Mouse (Mus musculus): ENCODE data around the gene Eci1. TPM values are rescaled to one million over a fixed set of nuclear protein-coding genes. Genes with fewer than 3 reads are reported as not detected.
A peak's percentile ranks its signal among the peaks of the same experiment; 100 is the strongest.
"Not testable (repeated sequence)": the region's sequence is repeated elsewhere in the genome, so short reads cannot be mapped to it uniquely, and the experiment has no call there.

Eci1 gene
- polyA plus RNA-seq, 1 experiment from 2014 or later: 51.5 TPM

DNA sequence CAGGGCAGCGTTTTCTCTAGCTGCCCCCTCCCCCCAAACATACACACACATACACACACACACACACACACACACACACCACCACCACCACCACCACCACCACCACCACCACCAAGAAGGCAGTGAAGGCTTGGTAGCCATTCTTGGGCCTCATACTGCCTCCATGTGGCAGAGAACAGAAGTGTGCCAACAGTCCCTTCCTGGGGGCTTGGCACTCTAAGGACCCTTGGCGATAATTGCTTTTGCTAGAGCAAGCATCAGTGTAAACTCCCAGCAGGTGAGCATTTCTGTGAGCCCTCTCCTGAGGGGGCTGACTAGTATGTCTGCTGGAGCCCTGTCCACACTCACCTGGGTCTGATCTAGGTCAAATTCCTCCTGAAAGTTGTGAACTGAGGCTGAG lies 14.7 kb downstream of the Eci1 start:
- Histone ChIP-seq H3K9ac (replicated peaks) (no peak overlapping the region), H3K36me3 (peaks cover 84% of the 10 kb centered on the region), H3K9me3 (replicated peaks) (no peaks in the 10 kb centered on the region), H3K27ac (replicated peaks) (no peak overlapping the region), H3K4me3 (replicated peaks) (no peak overlapping the region), H3K27me3 (replicated peaks) (no peaks in the 10 kb centered on the region), H3K4me2 (no peak overlapping the region), H3K4me1 (no peaks in the 10 kb centered on the region)
- no peak for ATAC-seq (ENCODE audit: low FRiP score)
- WGBS: 52% methylated on average over 2 of the region's 2 CpGs

DNA sequence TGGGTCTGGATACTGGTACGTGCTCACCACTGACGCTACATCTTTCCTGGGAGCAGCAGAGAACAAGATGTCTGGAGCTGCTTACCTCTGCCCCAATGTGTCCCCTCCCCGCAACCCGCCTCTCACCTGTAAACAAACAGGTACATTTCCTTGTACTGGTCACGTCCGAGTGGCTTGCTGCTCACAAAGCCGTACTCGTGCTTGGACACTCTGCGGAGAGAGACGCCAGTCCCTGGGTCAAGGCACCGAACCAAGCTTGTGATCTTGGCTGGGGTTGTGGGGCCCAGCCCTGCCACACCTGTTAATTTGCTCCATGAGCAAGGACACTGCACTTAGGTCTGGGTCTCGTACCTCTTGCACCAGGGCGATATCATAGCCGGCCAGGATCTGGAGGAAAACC lies 15.7 kb downstream of the Eci1 start:
- no peak for ATAC-seq (ENCODE audit: low FRiP score)
- no peaks in the 10 kb centered on the region for H3K4me1 ChIP-seq
- H3K36me3 ChIP-seq: peaks cover 87% of the 10 kb centered on the region
- H3K9me3 ChIP-seq (replicated peaks): no peaks in the 10 kb centered on the region
- H3K4me3 ChIP-seq (replicated peaks): no peak overlapping the region
- WGBS: 89% methylated on average over 14 of the region's 14 CpGs
- H3K27me3 ChIP-seq (replicated peaks): no peaks in the 10 kb centered on the region
- H3K4me2 ChIP-seq: no peak overlapping the region
- H3K9ac ChIP-seq (replicated peaks): no peak overlapping the region
- no peak overlapping the region for H3K27ac ChIP-seq (replicated peaks)

DNA sequence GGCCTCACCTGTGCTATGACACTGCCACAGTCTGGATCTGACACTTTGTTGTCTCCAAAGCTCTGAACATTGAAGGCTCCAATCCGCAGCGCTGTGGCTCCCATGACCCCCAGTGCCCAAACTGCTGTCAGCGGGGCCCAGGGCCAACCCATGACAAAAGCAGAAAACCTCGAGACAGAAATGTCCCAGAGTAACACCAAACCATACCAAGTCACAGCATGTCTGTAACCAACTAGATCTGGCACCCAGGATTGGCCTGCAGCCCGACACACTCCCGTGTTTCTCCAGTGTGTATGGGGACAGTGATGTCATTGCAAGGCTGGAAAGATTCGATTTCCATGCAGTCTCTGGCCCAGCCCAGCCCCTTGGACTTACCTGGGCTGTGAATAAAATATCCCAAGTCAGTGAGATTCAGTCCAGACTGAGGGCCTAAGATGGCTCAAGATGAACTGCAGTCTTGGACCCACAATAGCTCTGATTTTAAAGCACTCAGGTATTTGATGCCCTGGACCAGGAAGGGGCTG lies 16.3 kb downstream of the Eci1 start, which contains the start of gene Dnase1l2:
TSS of gene Dnase1l2 (minus strand) at position 474 of the 524 bp plus-strand sequence.
- H3K9me3 ChIP-seq (replicated peaks): no peaks in the 10 kb centered on the region
- no peak for ATAC-seq (ENCODE audit: low FRiP score)
- no peak within 1 kb of the TSS for H3K4me2 ChIP-seq
- H3K36me3 ChIP-seq: peaks cover 87% of the 10 kb centered on the region
- no peaks in the 10 kb centered on the region for H3K27me3 ChIP-seq (replicated peaks)
- no peak within 1 kb of the TSS for H3K9ac ChIP-seq (replicated peaks)
- no peaks in the 10 kb centered on the region for H3K4me1 ChIP-seq
- no peak within 1 kb of the TSS for H3K4me3 ChIP-seq (replicated peaks)
- no peak within 1 kb of the TSS for H3K27ac ChIP-seq (replicated peaks)
- 88% methylated on average over 7 of the region's 7 CpGs for WGBS

DNA sequence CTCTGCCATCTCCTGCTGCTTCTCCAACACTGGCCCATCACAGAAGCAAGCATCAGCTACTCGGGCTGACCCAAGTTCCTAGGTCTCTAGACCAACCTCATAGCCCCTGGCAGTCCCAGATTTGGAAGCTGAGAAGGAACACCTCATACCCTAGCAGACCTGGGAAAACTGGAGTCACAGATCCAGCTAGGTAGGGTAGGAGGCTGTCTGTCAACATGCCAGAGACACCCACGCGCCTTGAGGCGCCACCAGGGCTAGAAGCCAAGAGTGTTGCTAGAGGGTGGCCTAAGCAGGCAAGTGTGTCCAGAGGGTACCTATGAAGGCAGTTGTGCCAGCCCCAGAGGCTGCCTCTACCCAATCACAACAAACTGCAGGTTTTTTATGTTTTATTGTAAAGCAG lies 17.0 kb downstream of the Eci1 start:
- 94% methylated on average over 4 of the region's 4 CpGs for WGBS
- no peak overlapping the region for H3K27ac ChIP-seq (replicated peaks)
- H3K4me3 ChIP-seq (replicated peaks): no peak overlapping the region
- no peaks in the 10 kb centered on the region for H3K4me1 ChIP-seq
- no peaks in the 10 kb centered on the region for H3K27me3 ChIP-seq (replicated peaks)
- H3K9me3 ChIP-seq (replicated peaks): no peaks in the 10 kb centered on the region
- no peak for ATAC-seq (ENCODE audit: low FRiP score)
- H3K4me2 ChIP-seq: no peak overlapping the region
- H3K9ac ChIP-seq (replicated peaks): no peak overlapping the region
- H3K36me3 ChIP-seq: peaks cover 88% of the 10 kb centered on the region

DNA sequence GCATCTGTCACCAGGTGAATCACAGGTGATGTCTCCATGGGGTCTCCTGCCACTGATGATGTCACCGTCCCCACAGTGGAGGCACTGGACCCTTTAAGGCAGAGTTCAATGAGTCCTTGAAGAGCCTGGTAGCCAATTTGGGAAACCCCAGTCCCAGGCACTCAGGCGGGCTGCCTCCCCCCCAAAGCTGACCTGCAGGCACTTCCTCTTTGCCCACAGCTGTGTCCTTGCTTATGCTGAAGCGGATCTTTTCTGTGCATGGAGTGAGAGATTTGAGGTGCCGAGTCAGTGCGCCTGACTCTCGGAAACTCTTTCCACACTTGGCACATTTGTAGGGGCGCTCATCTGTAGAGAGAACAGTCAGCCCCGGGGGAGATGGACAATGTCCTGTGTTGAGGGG lies 20.1 kb downstream of the Eci1 start:
- H3K4me1 ChIP-seq: 0 out of 2 replicates have a peak, but pooled peaks cover 5% of the 10 kb centered on the region
- 98% methylated on average over 8 of the region's 8 CpGs for WGBS
- peaks cover 92% of the 10 kb centered on the region for H3K36me3 ChIP-seq
- no peaks in the 10 kb centered on the region for H3K27me3 ChIP-seq (replicated peaks)
- H3K4me2 ChIP-seq: no peak overlapping the region
- H3K9ac ChIP-seq (replicated peaks): no peak overlapping the region
- H3K4me3 ChIP-seq (replicated peaks): no peak overlapping the region
- no peak for ATAC-seq (ENCODE audit: low FRiP score)
- no peaks in the 10 kb centered on the region for H3K9me3 ChIP-seq (replicated peaks)
- no peak overlapping the region for H3K27ac ChIP-seq (replicated peaks)

DNA sequence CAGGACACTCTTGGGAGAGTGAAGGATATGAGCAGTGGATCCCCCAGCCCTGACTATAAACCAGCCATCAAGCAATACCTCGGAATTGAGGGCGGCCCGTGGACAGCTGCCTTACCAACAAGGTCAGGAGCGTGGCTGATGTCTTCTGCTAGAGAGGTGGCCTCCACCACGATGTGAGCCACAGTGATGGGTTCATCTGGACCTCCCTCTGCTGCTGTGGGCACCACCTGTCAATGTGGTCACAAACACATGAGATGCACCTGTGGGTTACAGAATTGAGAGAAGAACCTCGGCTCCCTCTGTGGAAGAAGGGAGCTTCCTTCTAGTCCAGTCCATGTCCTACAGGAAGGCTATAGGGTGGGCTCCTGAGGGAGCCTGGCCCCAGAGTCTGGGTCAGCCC lies 23.1 kb downstream of the Eci1 start:
- WGBS: 91% methylated on average over 6 of the region's 6 CpGs

DNA sequence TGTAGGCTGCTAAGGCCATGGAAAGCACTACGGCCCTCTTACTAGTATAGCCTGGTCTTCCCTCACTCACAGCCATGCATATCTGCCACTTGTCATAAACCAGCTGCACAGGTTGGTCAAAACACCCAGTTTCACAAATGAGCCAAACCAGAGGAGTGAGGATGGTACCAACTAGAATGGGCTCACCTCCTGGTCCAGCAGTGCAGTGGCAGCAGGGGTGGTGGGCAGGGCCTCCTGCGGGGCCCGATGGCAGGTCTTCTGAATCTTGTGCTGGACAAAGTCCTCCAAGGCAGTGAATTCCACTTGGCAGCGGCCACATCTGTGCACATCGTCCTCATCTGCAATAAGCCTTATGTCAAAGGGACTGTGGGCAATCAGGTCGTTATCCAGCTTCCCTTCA lies 24.8 kb downstream of the Eci1 start:
- Histone ChIP-seq H3K4me2 (no peak overlapping the region), H3K4me3 (replicated peaks) (no peak overlapping the region), H3K4me1 (peaks cover 39% of the 10 kb centered on the region), H3K36me3 (peaks cover 53% of the 10 kb centered on the region), H3K9ac (replicated peaks) (no peak overlapping the region), H3K9me3 (replicated peaks) (no peaks in the 10 kb centered on the region), H3K27me3 (replicated peaks) (no peaks in the 10 kb centered on the region), H3K27ac (replicated peaks) (no peak overlapping the region)
- 88% methylated on average over 6 of the region's 6 CpGs for WGBS
- no peak for ATAC-seq (ENCODE audit: low FRiP score)

More for the DNA sequence above, 23.1 kb downstream of the Eci1 start:
- H3K27ac ChIP-seq (replicated peaks): no peak overlapping the region
- H3K9ac ChIP-seq (replicated peaks): no peak overlapping the region
- H3K4me2 ChIP-seq: no peak overlapping the region
- no peaks in the 10 kb centered on the region for H3K27me3 ChIP-seq (replicated peaks)
- no peak overlapping the region for H3K4me3 ChIP-seq (replicated peaks)
- peaks cover 70% of the 10 kb centered on the region for H3K36me3 ChIP-seq
- H3K9me3 ChIP-seq (replicated peaks): no peaks in the 10 kb centered on the region
- H3K4me1 ChIP-seq: peaks cover 32% of the 10 kb centered on the region
- ATAC-seq (ENCODE audit: low FRiP score): no peak

DNA sequence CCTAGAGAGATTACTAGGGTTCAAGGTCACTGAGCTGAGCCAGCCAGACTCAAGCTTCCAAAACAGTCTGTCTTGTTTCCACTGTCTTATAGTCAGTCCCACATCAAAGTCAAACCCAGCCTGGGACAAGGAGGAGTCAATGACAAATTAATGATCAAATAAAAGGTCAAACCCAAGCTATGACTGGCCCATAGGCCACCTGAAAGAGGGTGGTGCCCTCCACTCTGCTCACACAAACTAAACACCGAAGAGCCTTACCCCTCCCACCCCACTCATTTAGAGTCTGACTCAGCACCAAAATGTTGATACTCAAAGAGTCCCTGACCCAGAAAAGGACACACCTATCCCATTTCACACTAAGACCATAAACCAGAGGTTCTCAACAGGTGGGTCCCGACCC lies 26.9 kb downstream of the Eci1 start:
- ATAC-seq (ENCODE audit: low FRiP score): no peak

DNA sequence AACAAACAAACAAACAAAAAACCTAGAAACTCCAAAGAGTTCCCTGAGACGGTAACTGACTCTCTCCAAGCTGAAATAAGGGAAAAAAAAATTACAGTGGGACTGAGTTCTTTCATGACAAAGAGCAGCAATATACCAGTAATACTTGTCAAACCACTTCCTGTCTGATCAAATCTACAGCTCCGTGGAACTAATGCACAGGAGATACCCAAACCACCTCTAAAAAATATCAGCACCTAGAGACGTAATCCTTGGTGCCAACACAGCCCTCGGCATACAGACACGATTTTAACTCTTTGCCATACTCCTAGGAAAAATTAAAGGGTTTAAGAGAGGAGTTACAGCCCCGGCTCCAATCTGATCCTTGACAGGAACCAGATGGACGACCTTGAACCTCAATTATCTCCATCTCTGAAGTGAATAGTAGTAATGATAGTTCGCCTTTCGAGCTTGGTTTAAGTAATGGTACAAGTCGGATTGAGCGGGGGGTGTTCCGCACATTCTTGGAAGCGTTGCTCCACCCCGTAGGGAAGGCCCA lies 27.8 kb downstream of the Eci1 start:
- Histone ChIP-seq H3K27me3 (replicated peaks) (no peaks in the 10 kb centered on the region), H3K9ac (replicated peaks) (peak overlapping the region; percentile 95), H3K4me3 (replicated peaks) (peak overlapping the region; percentile 72), H3K9me3 (replicated peaks) (no peaks in the 10 kb centered on the region), H3K4me1 (peaks cover 39% of the 10 kb centered on the region), H3K36me3 (peaks cover 23% of the 10 kb centered on the region), H3K4me2 (peak overlapping the region; percentile 67), H3K27ac (replicated peaks) (peak overlapping the region; percentile 92)
- no peak for ATAC-seq (ENCODE audit: low FRiP score)
- 8% methylated on average over 14 of the region's 14 CpGs for WGBS

More for the DNA sequence above, 26.9 kb downstream of the Eci1 start:
- no peak overlapping the region for H3K27ac ChIP-seq (replicated peaks)
- no peaks in the 10 kb centered on the region for H3K9me3 ChIP-seq (replicated peaks)
- 87% methylated on average over 2 of the region's 2 CpGs for WGBS
- peaks cover 32% of the 10 kb centered on the region for H3K36me3 ChIP-seq
- H3K4me3 ChIP-seq (replicated peaks): peak overlapping the region; percentile 72
- peaks cover 39% of the 10 kb centered on the region for H3K4me1 ChIP-seq
- no peak overlapping the region for H3K9ac ChIP-seq (replicated peaks)
- H3K27me3 ChIP-seq (replicated peaks): no peaks in the 10 kb centered on the region
- H3K4me2 ChIP-seq: peak overlapping the region; percentile 67

DNA sequence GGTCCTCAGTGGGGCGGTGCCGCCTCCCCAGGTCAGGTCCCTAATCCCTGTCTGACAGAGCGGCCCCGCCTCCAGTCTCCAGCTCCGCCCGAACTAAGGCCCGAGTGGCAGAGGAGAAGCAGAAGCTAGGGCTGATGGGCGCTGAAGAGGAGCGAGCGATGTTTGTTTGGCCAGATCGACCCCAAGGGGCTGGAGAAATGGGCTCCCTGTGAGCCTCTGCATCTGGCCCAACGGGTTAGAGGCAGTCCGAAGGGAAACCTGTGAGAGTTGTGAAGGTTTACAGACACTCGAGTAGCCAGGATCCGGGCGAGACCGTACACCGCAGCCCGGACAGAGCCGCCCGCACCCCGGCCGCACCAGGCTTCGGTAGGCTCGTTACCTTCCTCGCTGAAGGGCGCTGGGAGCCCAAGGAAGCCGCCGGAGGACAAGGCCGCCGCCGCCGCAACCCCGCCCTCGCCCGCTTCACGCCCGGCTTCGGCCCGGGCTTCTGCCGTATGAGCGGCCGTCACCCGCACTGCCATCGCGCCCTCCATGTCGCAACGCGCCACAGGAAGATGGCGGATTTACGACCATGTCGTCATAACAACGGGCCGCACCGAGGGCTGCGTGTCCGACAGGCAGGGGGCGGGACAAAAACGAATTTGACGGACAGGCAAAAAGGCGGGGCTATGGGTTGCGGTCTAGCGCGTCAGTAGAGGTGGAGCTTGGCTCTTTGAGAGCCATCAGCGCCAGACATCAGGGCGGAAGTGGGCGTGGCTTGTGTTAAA lies 28.5 kb downstream of the Eci1 start:
- Histone ChIP-seq H3K9me3 (replicated peaks) (no peaks in the 10 kb centered on the region), H3K4me1 (peaks cover 39% of the 10 kb centered on the region), H3K4me2 (peak overlapping the region; percentile 67), H3K27me3 (replicated peaks) (no peaks in the 10 kb centered on the region), H3K9ac (replicated peaks) (peak overlapping the region; percentile 95), H3K27ac (replicated peaks) (peak overlapping the region; percentile 92), H3K4me3 (replicated peaks) (peak overlapping the region; percentile 72), H3K36me3 (peaks cover 17% of the 10 kb centered on the region; the same call in 1 of the 2 replicates)
- ATAC-seq (ENCODE audit: low FRiP score): peak; percentile 96
- WGBS: under 1% methylated on average over 67 of the region's 67 CpGs

DNA sequence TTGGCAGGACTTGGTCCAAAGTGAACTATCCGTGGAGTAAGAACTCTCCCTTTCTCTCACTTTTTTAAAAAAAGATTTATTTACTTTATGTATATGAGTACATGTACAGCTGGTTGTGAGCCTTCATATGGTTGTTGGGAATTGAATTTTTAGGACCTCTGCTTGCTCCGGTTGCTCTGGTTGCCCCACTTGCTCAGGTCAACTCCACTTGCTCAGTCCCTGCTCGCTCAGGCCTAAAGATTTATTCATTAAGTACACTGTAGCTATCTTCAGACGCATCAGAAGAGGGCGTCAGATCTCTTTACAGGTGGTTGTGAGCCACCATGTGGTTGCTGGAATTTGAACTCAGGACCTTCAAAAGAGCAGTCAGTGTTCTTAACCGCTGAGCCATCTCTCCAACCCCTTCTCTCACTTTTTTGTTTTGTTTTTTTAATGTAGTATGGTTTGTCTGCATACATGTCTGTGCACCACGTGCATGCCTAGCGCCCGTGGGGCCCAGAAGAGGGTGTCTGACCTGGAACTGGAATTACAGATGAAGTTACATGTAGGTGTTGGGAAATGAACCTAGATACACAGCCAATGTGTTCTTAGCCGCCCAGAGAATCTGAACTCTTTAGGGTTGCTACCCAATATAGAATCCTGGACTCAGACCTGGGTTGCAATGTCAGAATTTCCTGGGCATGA lies 29.2 kb downstream of the Eci1 start:
- not testable (repeated sequence) for H3K9ac ChIP-seq (replicated peaks); H3K36me3 ChIP-seq; H3K9me3 ChIP-seq (replicated peaks); H3K27me3 ChIP-seq (replicated peaks)
- peak; percentile 23 for ATAC-seq (ENCODE audit: low FRiP score)
- Histone ChIP-seq H3K4me3 (replicated peaks) (peak overlapping the region; percentile 72), H3K4me2 (peak overlapping the region; percentile 67), H3K27ac (replicated peaks) (peak overlapping the region; percentile 48), H3K4me1 (peaks cover 39% of the 10 kb centered on the region)
- WGBS: 51% methylated on average over 10 of the region's 10 CpGs
